Mouse (Mus musculus) kidney, adult 11 months (tissue): Measurements from ENCODE around the gene Pknox1.
"Not testable (repeated sequence)": the region's sequence is repeated elsewhere in the genome, so short reads cannot be mapped to it uniquely, and the experiment has no call there.

Source experiments
- DNase-seq: peaks from one replicate; pipeline ENCODE4 v3.0.0; 2022

Gene Pknox1

DNA sequence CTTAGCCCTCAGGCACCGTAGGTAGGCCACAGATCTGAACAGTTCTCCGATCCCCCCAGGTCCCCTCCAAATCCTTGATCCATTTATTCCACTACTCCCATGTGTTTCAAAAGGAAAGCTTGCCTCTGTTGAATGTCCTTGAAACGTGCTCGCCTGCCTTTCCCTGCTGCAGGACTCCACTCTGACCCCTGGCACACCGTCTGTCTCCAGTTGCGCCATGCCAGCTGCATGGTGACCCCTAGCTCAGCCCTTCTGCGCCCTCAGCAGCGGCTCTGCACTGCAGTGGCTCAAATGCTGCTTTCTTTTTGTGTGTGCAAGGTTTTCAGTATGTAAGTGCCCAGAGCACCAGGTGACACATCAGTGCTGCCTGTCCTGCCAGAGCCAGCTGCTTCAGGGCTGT lies 34.1 kb downstream of the Pknox1 start:
- DNase-seq: peak; percentile 26

DNA sequence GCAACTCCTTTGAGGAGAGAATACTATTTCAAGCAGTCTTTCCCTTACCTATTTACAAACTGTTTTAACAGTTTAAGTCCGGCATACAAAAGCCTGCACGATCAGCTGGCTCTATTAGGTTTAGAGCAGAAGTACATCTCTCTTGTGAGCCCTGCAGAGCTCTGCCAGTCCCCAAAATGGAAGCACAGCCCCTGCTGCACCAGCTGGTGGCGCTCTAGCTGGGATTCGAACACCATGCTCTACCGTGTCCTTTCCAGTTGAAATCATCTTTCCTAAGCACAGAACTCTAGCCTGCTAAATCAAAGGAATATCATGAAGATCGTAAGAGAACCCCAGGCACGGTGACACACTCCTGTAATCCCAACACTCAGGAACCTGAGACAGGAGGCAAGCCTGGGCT lies 41.9 kb downstream of the Pknox1 start:
- no peak for DNase-seq

DNA sequence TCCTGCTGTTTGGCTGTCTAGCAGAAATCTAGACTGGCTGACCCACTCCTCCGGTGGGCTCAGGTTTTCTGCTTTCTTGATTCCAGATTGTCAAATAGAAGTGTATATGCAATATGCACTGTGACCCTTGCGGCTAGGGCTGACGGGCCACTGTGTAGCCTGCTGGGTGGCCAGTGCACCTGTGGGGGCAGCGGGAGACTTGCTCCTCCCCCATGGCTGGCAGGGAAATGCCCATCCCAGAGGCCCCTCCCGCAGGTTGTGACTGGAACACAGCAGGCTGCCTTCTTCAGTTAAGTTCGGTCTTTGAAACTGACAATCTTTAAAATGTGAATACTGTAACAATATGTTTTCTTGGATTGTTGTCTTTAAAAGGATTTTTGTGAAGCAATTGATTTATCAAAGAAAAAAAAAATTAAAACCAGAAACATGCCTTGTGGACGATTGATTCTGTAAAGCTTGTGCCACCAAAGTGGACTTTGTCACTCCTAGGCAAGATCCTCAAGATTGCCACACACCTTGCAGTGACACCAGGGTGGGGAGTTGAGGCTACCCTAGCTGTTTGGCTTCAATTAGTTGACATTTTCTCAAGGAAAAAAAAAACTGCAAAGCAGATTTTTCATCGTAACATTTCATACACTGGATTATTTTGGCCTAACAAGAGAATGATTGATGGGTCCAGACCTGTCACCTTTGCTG lies 42.9 kb downstream of the Pknox1 start:
- no peak for DNase-seq

DNA sequence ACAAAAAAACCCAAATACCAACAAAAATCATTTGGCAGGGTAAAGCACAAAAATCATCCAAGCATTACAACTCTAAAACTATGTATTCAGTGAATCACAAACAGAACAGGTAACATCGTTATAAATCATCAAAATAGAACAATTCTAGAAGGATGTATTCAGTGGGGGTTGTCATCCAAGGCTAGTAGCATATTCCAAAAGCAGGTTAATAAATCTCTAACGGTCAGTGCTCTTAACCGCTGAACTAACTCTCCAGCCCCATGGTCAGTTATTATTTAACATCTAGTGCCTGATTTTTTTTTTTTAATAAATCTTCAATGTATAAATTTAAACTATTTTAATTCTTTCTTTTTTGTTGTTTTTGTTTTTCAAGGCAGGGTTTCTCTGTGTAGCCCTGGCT lies 44.6 kb downstream of the Pknox1 start:
- not testable (repeated sequence) for DNase-seq

DNA sequence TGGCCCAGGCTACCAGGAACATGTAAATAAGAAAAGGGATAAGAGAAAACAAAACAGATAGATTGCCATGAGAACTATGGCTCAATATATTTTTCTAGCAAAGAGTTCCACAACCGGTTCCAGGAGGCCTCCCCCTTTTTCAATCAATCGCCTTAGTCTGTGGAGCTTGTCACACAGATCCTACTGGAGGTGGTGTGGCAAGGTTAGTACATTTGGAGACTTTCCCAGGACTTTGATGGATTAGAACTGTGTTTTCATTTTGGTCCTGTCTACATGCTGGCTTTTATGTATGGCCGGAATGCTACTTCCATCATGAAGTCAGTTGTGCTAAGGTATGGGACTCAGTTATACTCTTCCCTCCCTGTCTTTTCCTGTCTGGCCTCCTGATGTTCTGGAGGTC lies 45.4 kb downstream of the Pknox1 start:
- DNase-seq: no peak

DNA sequence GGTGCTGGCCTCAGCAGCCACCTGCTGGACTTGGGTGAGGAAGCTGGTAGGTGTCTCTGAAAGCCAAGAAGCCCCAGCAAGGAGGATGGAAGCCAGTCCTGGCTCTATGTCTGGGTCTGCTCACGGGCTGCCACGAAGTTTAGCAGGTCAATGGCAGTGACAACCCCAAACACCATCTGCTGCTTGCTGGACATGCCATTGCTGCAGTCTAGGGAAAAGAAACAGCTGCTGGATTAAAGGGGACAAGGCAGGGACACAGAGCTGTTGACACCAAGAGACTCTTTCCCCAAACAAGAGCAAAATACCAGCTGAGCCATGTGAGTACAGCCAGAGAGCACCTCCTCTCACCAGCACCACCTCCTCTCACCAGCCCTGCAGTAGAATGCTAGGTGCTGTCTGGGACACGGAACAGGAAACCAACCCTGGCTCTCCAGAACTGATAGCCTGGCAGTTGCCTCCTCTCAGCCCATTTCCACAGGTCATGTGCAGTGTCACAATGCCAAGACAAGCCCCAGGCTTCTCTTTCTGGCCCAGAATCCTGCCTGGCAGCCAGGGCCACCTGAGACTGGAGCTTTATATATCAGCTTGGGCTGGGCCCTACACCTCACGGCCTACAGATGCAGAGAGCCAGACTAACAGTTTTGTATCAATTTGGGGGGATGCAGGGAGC lies 48.7 kb downstream of the Pknox1 start:
- no peak for DNase-seq

DNA sequence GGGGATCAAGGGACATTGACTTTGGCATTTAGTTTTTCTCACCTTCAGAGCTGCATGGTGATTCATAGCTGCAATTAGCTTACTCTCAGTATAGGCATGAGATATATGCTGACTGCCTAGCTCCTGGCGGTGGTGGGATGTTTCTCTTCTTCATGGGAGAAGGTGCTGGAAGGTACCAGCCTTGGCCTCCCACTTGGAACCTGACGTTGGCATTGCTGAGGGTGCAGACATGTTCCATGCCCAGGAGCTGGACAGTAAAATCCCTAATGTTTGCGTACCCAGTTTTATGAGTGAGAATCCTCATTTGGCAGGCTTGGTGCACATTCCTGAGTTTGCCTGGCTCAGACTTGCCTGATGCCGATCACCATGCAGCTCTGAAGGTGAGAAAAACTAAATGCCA lies 58.6 kb downstream of the Pknox1 start:
- no peak for DNase-seq

DNA sequence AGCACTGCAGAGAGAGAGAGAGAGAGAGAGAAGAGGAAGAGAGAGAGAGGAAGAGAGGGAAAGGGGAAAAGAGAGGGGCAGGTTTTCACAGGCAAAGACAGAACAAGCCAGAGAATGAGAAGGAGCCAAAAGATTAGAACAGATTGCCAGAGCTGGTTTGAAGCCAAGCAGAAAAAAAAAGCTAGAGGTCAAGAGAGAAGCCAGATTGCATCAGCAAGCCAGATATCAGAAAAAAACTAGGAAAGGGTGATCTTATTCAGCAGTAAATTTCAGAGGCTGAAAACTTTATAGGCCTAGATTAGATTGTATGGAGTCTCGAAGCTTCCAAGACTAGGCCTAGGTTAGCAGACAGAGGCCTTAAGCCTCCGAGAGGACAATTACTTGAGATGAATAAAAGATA lies 63.4 kb downstream of the Pknox1 start:
- no peak for DNase-seq

DNA sequence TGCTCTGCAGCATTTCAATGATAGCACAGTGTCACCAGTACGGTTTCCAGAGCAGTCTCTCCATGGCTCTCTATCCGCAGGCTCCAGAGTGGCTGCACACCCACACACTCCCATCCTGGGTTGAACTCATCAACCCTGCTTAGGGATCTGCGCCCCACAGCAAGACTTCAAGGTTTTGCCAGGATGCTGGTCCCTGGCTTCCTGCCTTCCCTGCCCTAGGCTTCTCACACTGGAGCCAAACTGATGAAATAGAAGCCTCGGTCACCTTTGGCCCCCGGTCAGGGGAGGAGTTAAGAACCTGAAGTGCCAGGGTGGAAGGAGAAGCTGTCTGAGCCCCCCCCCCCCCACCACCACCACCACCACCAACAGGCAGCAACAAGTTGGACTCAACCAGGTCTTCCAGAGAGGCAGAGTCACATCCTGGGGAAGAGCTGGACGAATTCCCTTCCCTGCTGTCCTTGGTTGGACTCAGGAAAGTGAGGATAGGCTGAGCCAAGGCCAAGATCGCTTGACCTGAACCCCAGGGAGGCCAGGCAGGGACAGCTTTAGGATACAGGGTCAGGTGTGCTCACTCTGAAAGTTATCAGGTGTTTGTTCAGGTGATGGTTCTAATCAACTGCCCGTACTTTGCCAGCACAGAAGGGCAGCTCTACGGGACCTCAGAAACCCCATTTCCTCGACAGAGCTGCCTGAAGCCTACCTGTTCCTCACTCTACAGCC lies 66.7 kb downstream of the Pknox1 start:
- DNase-seq: peak; percentile 39

DNA sequence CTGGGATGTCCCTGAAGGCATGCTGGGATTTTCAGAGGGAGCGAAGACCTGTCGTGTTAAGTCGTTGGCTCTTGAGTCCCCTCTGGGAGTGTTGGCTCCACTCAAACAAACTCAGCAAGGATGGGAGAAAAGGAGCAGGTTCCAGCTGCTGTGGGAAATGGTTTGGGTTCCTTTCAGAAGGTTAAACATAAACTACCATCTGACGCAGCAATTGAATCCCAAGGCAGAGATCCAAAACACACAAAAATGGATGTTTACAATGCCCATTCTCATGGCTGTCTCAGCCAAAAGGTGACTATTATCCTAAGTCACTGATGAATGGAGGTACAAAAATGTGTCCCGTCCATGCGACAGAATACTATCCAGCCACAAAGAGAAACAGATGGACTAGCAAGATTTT lies 68.5 kb downstream of the Pknox1 start:
- peak; percentile 50 for DNase-seq

DNA sequence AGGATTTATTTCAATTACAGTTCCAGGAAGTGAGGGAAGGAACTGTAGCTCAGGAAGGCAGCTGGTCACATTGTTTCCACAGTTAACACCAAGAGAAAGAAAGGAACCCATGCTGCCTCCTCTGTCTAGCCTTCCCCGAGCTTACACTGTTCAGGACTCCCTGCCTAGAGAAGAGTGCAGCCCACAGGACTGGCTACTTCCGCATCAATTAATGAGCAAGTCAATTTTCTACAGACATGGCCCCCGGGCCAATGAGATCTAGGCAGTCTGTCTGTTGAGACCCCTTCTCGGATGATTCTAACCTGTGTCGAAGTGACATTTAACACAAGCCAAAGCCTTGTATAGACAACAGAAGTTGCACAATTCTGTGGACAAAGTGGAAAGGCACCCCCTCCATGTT lies 70.4 kb downstream of the Pknox1 start:
- DNase-seq: no peak

DNA sequence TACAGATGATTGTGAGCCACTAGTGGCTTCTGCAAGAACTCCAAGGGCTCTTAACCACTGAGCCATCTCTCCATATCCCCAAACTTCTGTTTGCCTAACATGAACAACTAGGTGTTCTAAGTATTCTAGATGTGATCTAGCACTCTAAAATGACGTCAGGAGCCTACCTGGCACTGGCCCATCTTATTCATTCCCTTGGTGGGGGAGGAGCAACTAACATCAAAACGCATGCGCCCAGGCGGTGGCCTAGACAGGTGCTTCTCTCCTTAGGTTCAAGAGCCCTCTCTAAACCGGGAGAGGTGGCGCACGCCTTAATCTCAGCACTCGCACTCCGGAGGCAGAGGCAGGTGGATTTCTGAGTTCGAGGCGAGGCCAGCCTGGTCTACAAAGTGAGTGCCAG lies 71.2 kb downstream of the Pknox1 start:
- DNase-seq: peak; percentile 34

DNA sequence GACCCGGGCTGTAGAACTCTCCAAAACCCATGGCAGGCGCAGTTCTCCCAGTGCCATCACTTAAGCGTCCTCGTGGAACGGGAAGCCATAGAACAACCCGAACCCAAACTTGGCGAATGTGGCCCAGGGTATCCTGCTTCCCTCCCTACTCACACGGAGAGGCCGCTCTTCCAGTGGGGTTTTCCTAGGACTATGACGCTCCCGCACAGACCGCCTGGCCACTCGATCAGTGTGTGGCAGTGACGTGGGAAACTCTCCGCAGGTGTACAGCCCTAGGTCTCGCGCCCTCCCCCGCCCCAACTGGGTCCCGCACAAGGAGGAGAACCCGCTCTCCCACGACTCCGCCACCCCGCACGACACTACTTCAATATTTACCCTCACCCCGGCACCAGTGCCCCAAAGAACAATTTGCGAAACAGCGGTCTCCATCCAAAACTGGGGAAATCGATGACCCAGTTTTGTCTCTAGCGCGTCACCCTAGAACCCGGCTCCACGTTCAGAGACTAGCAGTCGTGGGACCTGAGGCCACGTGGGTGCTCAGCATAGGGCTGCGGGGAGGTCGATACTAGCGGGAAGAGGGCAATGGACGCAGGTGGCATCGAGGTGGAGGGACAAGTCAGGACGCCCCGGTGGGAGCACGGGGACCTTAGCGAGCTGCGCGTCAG lies 71.9 kb downstream of the Pknox1 start:
- DNase-seq: no peak

DNA sequence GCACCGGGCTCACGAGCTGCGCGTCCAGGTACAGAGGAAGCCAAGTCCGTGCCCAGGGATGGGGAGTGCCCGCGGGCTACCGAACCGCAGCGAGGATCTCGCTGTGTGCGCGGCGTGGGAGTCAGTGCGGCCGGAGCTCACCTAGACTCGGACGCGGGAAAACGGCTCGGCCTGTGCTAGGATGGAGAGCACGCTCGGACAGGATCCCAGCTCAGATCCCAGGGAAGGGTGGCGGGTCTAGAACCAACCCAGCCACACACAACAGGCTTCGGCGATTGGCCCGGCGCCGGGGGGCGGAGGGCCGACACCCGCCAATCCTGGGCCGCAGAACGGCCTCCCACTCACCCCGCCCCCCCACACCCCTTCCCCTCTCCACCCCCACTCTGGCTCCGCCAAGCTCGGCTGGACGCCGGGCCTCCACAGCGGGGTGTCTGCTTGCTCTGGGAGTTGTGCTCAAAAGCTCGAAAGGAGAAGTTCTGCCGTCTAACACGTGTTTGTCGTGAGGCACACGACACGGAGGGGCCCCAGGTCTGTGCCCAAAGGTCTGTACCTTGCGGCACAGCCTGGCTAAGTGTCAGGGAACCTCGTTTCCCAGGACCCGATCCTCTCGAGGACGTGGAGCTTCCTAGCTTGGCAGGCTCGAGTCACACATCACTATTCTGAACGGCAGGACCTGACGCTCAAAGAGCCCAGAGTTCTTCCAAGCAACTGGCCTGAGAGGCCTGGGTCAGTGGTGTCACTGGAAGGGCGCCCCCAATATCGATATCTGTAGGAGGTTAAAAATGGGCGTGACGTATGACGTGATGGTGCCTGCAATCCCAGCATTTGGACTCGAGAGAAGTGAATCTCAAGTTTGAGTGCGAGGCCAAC lies 72.6 kb downstream of the Pknox1 start, which contains the start of gene Cbs:
Gene Cbs, minus strand, starts transcription at position 297 of the 870 bp plus-strand sequence.
- peak; percentile 91 for DNase-seq

DNA sequence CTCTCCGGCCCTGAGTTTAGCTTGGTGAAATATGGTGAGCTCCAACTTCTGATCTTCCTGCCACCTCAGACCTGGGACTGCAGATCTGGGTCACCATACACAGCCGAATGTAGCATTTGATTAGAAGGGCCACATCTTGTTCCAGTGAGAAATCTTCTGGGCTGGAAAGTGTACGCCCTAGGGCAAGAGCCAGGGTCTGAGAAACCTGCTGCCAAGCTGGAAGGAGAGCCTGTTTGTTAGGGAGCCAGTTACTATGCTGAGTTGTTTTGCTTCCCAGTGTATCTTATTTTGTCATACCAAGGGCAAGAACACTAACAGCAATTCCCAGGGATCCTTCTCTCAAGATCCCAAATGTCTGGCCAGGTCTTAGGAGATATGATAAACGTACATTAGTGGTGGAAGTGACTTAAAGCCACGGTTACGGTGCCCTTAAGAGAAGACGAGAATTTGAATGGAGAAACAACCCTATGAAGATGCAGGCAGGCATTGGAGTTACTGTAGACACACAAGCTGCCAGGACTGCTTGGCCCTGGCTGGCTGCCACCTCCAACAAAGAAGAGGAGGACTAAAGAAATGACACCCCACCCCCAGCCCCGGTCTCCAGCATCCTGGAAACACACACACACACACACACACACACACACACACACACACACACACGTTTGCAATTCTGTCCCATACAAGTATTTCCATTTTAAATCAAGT lies 73.5 kb downstream of the Pknox1 start:
- DNase-seq: no peak

DNA sequence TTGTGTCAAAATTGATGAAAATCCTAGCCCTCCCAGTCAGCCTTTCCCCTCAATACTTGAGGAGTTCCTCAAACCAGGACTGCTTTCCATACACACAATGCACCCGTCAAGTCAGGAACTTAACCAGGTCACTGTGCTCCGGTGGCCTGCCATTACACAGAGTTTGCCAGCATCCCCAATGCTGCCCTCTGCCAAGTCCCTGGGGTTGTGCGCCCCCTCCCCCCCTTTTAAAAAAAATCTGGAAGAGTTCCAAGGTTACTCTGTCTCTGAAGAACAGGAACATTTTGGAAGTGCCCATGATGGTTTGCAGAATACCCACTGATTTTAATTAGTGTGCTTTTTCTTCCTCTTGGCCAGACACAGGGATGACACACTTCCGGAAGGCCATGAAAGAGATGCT lies 75.1 kb downstream of the Pknox1 start:
- no peak for DNase-seq

DNA sequence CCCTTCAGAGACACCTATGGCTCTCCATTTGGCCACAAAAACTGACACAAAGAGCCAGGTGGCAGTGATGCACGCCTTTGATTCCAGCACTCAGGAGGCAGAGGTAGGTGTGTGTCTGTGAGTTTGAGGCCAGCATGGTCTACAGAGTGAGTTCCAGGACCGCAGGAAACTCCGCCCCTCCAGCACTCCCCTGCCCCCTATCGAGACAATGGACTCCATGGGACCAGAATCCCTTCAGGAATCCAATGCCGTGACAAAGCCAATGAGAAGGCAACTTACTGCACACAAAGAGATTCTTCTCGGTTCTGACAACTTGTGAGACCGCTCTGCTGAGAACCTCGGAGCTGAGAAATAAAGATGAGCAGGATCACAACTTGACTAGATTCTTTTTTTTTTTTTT lies 77.8 kb downstream of the Pknox1 start:
- DNase-seq: no peak

DNA sequence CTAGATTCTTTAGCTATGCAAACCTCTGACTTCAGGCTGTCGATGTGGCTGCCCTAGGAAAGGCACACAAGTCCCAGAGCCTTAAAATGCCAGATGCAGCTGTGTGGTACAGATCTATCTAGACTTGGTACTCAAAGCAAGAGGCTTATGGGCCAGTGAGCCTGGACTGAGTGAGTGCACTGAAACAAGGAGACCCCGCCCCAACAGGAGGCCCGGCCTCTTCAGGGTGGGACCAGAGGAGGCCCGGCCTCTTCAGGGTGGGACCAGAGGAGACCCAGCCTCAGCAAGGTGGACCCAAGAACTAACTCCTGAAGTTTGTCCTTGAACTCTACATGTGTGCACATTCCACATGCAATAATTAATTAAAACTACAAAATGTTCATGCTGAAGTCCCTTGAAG lies 78.4 kb downstream of the Pknox1 start:
- DNase-seq: no peak

DNA sequence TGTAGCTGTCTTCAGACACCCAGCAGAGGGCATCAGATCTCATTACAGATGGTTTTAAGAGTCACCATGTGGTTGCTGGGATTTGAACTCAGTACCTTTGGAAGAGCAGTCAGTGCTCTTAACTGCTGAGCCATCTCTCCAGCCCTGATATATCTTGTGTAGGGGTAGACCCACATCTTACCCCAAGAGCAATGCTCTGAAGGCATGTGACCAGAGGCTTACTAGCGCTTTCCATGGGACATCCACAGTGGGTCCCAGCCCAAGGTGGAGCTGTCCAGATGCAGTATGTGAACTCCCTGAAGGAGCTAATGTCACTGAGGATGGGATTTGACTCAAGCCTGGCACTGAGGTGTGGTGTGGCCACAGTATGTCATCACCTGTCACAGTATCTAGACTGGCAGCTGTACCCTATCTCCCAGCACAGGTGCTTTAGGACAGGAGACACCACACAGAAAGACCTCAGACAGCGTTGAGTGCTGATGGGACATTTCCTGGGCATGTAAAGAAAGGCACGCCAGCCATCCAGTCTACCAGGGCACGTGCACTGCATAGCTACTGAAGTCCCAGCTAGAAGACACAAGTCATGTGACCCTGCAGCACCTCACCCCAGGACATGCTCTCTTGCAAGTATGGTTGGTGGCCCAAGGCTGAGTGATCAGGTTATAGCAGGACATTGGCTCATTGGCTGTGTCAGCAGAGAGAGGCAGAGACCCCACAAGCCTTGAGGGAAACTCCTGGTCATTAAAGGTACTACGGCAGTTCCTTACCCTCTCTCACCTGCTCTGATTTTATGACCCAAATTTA lies 81.9 kb downstream of the Pknox1 start:
- no peak for DNase-seq

DNA sequence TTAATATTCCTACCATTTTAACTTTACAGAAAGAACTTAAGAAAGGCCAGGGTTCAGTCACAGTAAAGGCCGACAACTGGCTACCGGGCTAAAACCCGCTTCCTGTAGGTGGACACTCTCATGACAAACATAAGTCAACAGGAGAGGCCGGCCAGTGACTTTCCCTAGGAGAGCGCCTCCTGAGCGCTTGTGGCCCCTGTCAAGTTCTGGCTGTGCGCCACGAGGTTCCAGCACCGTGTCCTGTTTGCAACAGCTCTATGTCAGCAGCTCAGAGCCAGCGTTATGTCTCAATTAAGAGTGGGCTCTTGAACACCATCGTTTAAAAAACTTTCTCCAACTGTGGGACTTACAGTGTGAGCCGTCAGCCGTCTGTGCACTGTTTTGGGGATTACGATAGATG lies 87.6 kb downstream of the Pknox1 start:
- no peak for DNase-seq

DNA sequence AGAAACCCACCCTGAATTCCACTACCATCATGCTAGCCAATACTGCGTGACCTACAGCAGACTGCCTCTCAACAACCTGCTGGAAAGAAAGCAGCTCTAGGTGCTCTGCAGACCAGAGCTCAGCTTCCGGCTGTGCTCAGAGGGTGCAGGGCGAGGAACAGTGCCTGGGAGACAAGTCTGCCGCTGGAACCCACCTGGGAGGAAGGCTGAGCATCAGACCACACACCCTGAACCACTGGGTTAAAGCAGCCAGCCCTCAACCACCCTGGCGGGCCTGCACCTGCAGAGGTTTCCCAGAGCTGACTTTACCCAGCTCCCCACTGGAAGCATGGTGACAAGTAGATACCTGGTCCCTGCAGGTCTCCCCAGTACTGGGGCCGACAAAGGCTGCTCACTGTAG lies 88.7 kb downstream of the Pknox1 start:
- no peak for DNase-seq
